Mouse (Mus musculus): ENCODE results near the gene Tshz2. TPM values are rescaled to one million over a fixed set of nuclear protein-coding genes. Genes with fewer than 3 reads are reported as not detected.
A peak's percentile ranks its signal among the peaks of the same experiment; 100 is the strongest.
"Not testable (repeated sequence)": the region's sequence is repeated elsewhere in the genome, so short reads cannot be mapped to it uniquely, and the experiment has no call there.

Gene Tshz2
- polyA plus RNA-seq, 1 experiment from 2014 or later, result 8.4 TPM

DNA sequence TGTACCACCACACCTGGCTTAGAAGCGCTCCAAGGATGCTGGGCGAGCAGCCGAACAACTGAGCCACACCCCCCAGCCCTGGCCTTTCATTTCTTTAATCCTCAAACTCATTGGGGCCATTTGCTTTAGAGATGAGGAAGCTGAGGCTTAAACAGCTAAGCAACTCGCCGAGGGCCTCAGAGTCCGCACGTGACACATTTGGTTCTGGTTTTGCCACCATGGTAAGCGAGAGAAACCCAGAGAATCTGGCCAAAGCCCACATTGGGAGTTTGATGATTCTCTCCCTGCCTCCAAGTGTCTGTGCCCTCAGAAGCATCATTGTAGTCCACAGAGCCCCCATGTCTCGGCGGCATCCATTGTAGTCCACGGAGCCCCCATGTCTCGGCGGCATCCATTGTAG is 205.7 kb downstream of the Tshz2 start:
- WGBS, result 92% methylated on average over 13 of the region's 13 CpGs
- Histone ChIP-seq H3K36me3 (replicated peaks) (no peaks in the 10 kb centered on the region), H3K4me2 (no peak overlapping the region), H3K27ac (no peak overlapping the region), H3K9ac (no peak overlapping the region), H3K4me1 (peaks cover 10% of the 10 kb centered on the region; the same call in 1 of the 2 replicates), H3K27me3 (no peaks in the 10 kb centered on the region), H3K9me3 (no peaks in the 10 kb centered on the region), H3K4me3 (replicated peaks) (no peak overlapping the region)
- no peak for ATAC-seq (ENCODE audit: low FRiP score)

DNA sequence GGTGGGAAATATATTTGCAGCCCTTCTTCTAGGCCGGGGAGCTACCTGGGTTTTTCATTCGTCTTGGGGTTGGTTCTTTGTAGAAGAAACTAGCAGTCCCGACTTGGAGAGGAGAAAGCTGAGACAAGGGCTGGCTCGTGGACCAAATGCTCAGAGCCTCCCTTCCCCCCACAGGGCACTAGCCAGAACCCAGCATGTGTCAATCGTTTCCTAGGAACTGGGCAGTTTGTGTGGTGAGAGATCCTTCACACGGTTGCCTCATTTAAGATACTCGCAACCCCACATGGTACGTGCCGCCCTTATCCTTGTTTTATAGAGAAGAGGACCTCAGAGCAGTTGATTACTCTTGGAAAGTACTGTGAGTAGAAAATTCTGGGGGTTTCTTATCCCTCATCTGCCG is 208.6 kb downstream of the Tshz2 start:
- Histone ChIP-seq H3K4me1 (no peaks in the 10 kb centered on the region), H3K4me3 (replicated peaks) (no peak overlapping the region), H3K4me2 (no peak overlapping the region), H3K27ac (no peak overlapping the region), H3K36me3 (replicated peaks) (no peaks in the 10 kb centered on the region), H3K27me3 (no peaks in the 10 kb centered on the region), H3K9me3 (no peaks in the 10 kb centered on the region), H3K9ac (no peak overlapping the region)
- 79% methylated on average over 10 of the region's 10 CpGs for WGBS
- ATAC-seq (ENCODE audit: low FRiP score), result no peak

DNA sequence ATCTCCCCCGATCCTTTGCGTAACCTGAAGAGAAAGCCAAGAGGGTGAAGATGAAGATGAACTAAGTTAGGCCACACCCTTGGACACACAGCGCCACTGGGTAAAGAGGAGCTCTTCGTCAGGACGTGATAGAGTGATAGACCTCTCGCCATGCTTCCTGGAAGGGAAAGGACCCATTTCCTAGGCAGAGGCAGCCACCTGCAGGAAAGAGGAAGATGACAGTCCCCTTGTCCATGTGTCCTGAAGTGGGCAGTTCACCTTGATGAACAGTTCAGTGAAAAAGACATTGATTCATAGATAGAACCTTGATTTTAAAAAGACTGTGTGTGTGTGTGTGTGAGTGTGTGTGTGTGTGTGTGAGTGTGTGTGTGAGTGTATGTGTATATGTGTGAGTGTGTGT is 209.7 kb downstream of the Tshz2 start:
- Histone ChIP-seq H3K9ac (no peak overlapping the region), H3K27ac (no peak overlapping the region), H3K36me3 (replicated peaks) (no peaks in the 10 kb centered on the region), H3K4me1 (no peaks in the 10 kb centered on the region), H3K4me3 (replicated peaks) (no peak overlapping the region), H3K9me3 (no peaks in the 10 kb centered on the region), H3K4me2 (no peak overlapping the region), H3K27me3 (no peaks in the 10 kb centered on the region)
- ATAC-seq (ENCODE audit: low FRiP score), result no peak
- WGBS, result 89% methylated on average over 6 of the region's 6 CpGs

DNA sequence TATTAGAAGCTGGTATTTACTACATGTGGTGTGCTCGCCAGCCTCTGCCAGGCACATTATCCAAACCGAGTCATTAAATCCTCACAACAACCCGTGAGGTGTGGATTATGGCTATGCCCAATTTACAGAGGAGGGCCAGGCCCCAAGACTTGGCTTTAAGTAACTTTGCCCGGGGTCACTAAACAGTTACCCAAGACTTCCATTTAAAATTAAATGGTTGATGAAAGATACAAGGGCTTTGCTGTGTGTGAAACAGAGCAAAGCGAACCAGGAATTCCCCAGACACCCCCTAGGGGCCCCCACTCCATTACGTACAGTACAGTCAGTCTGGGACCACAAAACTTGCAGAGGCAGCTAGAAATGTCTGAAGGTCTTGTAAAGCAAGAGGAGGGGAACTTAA is 210.7 kb downstream of the Tshz2 start:
- WGBS, result 66% methylated on average over 6 of the region's 6 CpGs
- Histone ChIP-seq H3K27me3 (no peaks in the 10 kb centered on the region), H3K36me3 (replicated peaks) (no peaks in the 10 kb centered on the region), H3K4me1 (no peaks in the 10 kb centered on the region), H3K27ac (no peak overlapping the region), H3K9me3 (no peaks in the 10 kb centered on the region), H3K4me2 (no peak overlapping the region), H3K4me3 (replicated peaks) (no peak overlapping the region), H3K9ac (no peak overlapping the region)
- no peak for ATAC-seq (ENCODE audit: low FRiP score)

DNA sequence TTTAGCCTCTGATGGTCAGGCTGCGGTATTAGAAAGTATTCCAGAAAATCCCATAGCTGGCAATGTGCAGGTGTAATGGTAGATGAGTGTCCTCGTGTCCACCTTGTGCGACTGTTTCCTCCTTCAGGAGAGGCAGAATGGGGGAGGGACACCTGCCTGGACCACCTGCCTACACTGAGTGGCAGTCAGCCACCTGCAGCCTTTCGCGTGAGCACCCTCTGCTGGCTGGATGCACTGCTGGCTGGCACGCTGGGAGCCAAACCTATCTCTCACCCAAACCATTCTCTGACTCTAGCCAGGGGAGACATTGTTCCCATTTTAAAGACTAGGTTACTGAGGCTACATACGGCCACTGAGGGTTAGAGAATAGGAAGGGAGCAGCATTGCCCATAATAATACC is 216.3 kb downstream of the Tshz2 start:
- peak; percentile 27; the same call in 1 of the 2 replicates for ATAC-seq (ENCODE audit: low FRiP score)

DNA sequence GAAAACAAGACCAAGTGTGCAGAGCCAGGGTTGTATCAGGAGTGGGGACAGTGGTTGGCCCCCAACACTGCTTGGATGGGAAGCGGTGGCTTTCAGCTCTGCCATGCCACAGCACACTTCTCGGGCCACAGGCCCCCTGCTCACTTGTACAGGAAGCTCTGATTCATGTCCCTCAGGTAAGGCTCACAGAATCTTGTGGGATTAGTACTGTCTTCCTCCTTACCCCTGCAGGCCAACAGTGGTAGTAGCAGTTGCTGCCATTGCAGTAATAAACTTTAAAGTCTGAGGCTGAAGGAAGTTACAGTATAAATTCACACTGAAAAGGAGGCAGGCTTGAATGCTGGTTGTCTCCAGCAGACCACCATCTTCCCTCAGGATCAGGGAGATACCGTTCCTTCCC is 216.7 kb downstream of the Tshz2 start:
- 0 out of 2 replicates have a peak, but pooled peaks cover 3% of the 10 kb centered on the region for H3K27me3 ChIP-seq
- ATAC-seq (ENCODE audit: low FRiP score), result no peak
- H3K27ac ChIP-seq, result no peak overlapping the region
- no peaks in the 10 kb centered on the region for H3K36me3 ChIP-seq (replicated peaks)
- 76% methylated on average over 3 of the region's 3 CpGs for WGBS
- no peak overlapping the region for H3K4me2 ChIP-seq
- H3K9ac ChIP-seq, result no peak overlapping the region
- H3K9me3 ChIP-seq, result no peaks in the 10 kb centered on the region
- no peaks in the 10 kb centered on the region for H3K4me1 ChIP-seq
- H3K4me3 ChIP-seq (replicated peaks), result no peak overlapping the region

More for the DNA sequence above, 216.3 kb downstream of the Tshz2 start:
- no peaks in the 10 kb centered on the region for H3K36me3 ChIP-seq (replicated peaks)
- H3K9ac ChIP-seq, result no peak overlapping the region
- H3K4me2 ChIP-seq, result no peak overlapping the region
- H3K27ac ChIP-seq, result no peak overlapping the region
- no peaks in the 10 kb centered on the region for H3K4me1 ChIP-seq
- H3K4me3 ChIP-seq (replicated peaks), result no peak overlapping the region
- no peaks in the 10 kb centered on the region for H3K9me3 ChIP-seq
- 36% methylated on average over 7 of the region's 7 CpGs for WGBS
- H3K27me3 ChIP-seq, result 0 out of 2 replicates have a peak, but pooled peaks cover 3% of the 10 kb centered on the region

DNA sequence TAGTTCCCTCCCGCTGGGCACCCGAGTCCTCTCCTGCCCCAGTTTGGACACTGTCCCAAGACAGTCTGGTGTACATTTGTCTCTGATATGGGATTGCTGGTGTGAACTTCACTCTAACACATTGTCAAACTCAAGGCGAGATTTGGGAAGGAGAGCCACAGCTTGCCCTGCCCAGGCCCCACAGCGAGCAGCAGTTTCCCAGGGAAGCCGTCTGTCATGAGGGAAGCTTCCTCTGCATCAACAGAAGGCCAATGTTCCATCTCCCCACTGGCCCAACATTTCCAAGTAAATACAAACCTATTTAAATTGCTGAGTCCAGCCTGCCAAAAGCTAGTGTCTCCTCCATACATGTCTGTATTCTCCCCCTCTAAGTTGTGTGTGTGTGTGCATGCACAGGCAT is 218.8 kb downstream of the Tshz2 start:
- H3K9ac ChIP-seq, result no peak overlapping the region
- no peaks in the 10 kb centered on the region for H3K4me1 ChIP-seq
- no peak overlapping the region for H3K4me3 ChIP-seq (replicated peaks)
- no peak overlapping the region for H3K27ac ChIP-seq
- no peaks in the 10 kb centered on the region for H3K36me3 ChIP-seq (replicated peaks)
- no peak for ATAC-seq (ENCODE audit: low FRiP score)
- no peak overlapping the region for H3K4me2 ChIP-seq
- H3K9me3 ChIP-seq, result no peaks in the 10 kb centered on the region
- 83% methylated on average over 5 of the region's 5 CpGs for WGBS
- 0 out of 2 replicates have a peak, but pooled peaks cover 3% of the 10 kb centered on the region for H3K27me3 ChIP-seq

DNA sequence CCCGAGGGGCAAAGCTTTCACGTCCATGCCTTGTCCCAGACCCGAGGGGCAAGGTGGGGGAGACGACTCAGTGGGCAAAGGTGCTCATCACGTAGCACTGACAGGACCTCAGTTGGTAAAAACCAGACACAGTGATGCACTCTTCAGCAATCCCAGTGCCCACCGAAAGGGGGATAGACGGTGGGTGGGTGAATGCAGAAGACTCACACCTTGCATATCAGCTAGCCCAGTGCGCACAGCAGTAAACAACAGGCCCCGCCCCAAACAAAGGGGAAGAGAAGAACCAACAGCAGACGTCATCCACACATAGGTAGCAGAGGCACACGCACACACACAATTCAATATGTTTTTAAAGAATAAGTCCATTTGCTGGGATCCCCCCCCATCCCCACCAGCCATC is 221.7 kb downstream of the Tshz2 start:
- 87% methylated on average over 11 of the region's 11 CpGs for WGBS
- Histone ChIP-seq H3K9ac (no peak overlapping the region), H3K4me2 (no peak overlapping the region), H3K36me3 (replicated peaks) (no peaks in the 10 kb centered on the region), H3K27ac (no peak overlapping the region), H3K4me1 (peaks cover 1% of the 10 kb centered on the region; the same call in 1 of the 2 replicates), H3K27me3 (no peaks in the 10 kb centered on the region), H3K4me3 (replicated peaks) (no peak overlapping the region), H3K9me3 (no peaks in the 10 kb centered on the region)
- no peak for ATAC-seq (ENCODE audit: low FRiP score)

DNA sequence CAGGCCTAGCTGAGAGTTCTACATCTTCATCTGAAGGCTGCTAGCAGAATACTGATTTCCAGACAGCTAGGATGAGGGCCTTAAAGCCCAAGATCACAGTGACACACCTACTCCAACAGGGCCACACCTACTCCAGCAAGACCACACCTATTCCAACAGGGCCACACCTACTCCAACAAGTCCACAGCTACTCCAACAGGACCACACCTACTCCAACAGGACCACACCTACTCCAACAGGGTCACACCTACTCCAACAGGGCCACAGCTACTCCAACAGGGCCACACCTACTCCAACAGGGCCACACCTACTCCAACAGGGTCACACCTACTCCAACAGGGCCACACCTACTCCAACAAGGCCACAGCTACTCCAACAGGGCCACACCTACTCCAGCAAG is 224.2 kb downstream of the Tshz2 start:
- not testable (repeated sequence) for H3K27ac ChIP-seq; H3K9ac ChIP-seq; H3K4me1 ChIP-seq; H3K4me3 ChIP-seq (replicated peaks); H3K27me3 ChIP-seq; H3K4me2 ChIP-seq; ATAC-seq (ENCODE audit: low FRiP score); H3K36me3 ChIP-seq (replicated peaks); H3K9me3 ChIP-seq

DNA sequence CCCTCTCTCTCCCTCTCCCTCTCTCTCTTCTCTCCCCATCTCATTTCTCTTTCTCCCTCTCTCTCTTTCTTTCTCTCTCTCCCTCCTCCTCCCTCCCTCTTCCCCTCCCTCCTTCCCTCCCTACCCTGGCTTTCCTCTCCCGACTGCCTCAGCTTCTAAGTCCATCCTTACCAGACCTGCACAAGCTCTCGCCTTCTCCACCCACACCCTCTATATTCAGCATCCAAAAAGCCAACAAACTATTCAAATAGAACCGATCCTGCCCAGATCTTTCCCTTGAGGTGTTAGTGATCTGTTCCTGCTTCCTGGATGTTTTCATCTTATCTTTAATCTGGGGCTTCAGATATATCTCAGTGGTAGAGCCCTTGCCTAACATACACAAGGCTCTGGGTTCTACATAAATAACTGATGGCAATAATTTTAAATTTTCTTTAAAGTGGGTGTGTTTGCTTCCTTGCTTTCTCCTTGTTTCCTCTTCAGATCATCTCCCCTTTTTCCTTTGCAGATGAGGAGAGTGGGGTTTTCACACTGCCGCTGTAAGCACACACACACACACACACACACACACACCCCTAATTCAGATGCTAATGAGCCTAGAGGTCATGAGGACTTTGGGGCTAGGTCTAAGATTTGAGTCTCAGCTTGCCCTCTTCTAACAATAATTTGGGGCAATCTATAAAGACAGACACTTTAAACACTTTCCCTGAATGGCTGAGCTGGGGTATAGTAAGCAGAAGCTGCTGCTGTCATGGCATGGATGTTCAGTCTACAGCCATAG is 226.5 kb downstream of the Tshz2 start:
- Histone ChIP-seq H3K4me3 (replicated peaks) (no peak overlapping the region), H3K27ac (no peak overlapping the region), H3K4me1 (peaks cover 10% of the 10 kb centered on the region; the same call in 1 of the 2 replicates), H3K4me2 (no peak overlapping the region), H3K9ac (no peak overlapping the region), H3K27me3 (0 out of 2 replicates have a peak, but pooled peaks cover 4% of the 10 kb centered on the region), H3K9me3 (no peaks in the 10 kb centered on the region), H3K36me3 (replicated peaks) (no peaks in the 10 kb centered on the region)
- ATAC-seq (ENCODE audit: low FRiP score), result no peak
- 59% methylated on average over 4 of the region's 4 CpGs for WGBS

DNA sequence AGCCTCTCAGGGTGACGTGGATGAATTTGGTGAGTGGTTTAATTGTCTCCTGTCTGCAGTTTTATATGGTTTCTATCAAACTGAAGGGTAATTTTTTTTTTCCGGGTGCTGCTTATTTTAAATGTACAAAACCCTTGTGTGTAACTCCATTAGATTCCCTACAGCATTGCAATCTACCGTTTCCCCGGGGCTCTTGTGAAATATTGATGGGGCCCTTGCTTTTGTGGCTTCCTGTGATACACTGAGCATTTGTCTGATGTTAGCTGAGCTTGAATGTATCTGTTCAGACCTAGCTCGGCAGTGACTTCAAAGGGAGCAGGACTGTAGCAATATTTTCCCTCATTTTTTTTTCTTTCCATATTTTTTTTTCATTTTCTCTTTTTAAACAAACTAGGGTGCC is 228.1 kb downstream of the Tshz2 start:
- H3K9me3 ChIP-seq, result no peaks in the 10 kb centered on the region
- H3K27ac ChIP-seq, result no peak overlapping the region
- no peak overlapping the region for H3K4me3 ChIP-seq (replicated peaks)
- no peak for ATAC-seq (ENCODE audit: low FRiP score)
- no peaks in the 10 kb centered on the region for H3K36me3 ChIP-seq (replicated peaks)
- H3K4me1 ChIP-seq, result peaks cover 10% of the 10 kb centered on the region; the same call in 1 of the 2 replicates
- H3K9ac ChIP-seq, result no peak overlapping the region
- 0 out of 2 replicates have a peak, but pooled peaks cover 4% of the 10 kb centered on the region for H3K27me3 ChIP-seq
- H3K4me2 ChIP-seq, result no peak overlapping the region
- 70% methylated on average over 5 of the region's 5 CpGs for WGBS

DNA sequence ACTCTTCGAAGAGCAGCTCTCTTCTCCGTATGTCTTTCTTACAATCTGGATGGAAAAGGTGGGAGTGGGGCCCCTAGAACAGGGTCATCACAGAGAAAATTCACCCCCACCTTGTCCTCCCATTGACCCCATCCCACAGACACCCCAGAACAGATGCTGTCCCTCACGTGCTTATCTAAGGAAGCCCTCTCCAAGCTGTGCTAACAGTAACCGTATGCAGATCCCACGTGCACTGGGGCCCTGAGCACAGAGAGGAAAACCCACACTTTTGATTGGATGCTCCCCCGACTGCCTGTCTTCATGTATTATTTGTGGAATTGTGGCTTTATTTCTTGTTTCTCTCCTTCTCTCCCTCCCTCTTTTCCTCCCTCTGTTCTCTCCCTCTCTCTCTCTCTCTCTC is 229.9 kb downstream of the Tshz2 start:
- H3K9me3 ChIP-seq, result no peaks in the 10 kb centered on the region
- H3K27me3 ChIP-seq, result 0 out of 2 replicates have a peak, but pooled peaks cover 4% of the 10 kb centered on the region
- H3K4me2 ChIP-seq, result no peak overlapping the region
- 71% methylated on average over 6 of the region's 6 CpGs for WGBS
- H3K36me3 ChIP-seq (replicated peaks), result no peaks in the 10 kb centered on the region
- peaks cover 10% of the 10 kb centered on the region; the same call in 1 of the 2 replicates for H3K4me1 ChIP-seq
- no peak for ATAC-seq (ENCODE audit: low FRiP score)
- H3K9ac ChIP-seq, result no peak overlapping the region
- no peak overlapping the region for H3K27ac ChIP-seq
- H3K4me3 ChIP-seq (replicated peaks), result no peak overlapping the region

DNA sequence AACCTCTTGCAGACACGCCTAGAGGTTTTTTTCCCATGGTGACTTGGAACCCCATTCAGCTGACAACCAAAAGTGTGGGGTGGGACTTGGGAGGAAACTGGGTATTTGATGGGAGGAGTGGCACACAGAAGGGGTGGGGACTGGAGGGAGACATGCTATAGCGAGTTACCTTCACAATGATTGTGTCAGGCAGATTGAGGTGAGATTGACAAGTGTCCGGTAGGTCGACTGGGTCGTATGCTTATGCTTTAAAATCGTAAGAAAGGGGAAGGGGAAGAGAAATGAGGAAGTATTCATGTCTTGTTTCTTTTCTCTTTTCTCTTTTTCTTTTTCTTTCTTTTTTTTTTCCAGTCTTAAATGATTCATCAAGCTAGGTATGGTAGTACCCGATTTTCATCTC is 236.7 kb downstream of the Tshz2 start:
- H3K27ac ChIP-seq, result no peak overlapping the region
- no peak overlapping the region for H3K9ac ChIP-seq
- H3K4me1 ChIP-seq, result peaks cover 4% of the 10 kb centered on the region; the same call in 1 of the 2 replicates
- no peak overlapping the region for H3K4me3 ChIP-seq (replicated peaks)
- no peaks in the 10 kb centered on the region for H3K9me3 ChIP-seq
- ATAC-seq (ENCODE audit: low FRiP score), result no peak
- 89% methylated on average over 7 of the region's 7 CpGs for WGBS
- no peaks in the 10 kb centered on the region for H3K27me3 ChIP-seq
- no peaks in the 10 kb centered on the region for H3K36me3 ChIP-seq (replicated peaks)
- no peak overlapping the region for H3K4me2 ChIP-seq

Data from forebrain, embryonic 12.5 days (tissue).